Mouse (Mus musculus) stomach, embryonic 14.5 days (tissue): ENCODE results near the gene Ccar1. TPM values are rescaled to one million over a fixed set of nuclear protein-coding genes. Genes with fewer than 3 reads are reported as not detected.
"Not testable (repeated sequence)": the region's sequence is repeated elsewhere in the genome, so short reads cannot be mapped to it uniquely, and the experiment has no call there.

Experiments
- ATAC-seq: fragments of 200-750 bp; cut with Nextera tagmentation; 2 replicates; pipeline ENCODE4 v1.8.0; 2017; ENCODE audit warnings: low read depth, moderate TSS enrichment; ENCODE audit not compliant: insufficient number of reproducible peaks, insufficient read depth, low FRiP score
- H3K27ac ChIP-seq: fragments of 300-500 bp; sonication (generic); 2 replicates; pipeline ENCODE4 v1.5.1; 2014; ENCODE audit warnings: mild to moderate bottlenecking, low read length, moderate library complexity, mixed read lengths
- H3K27me3 ChIP-seq: fragments of 300-500 bp; sonication (generic); 2 replicates; pipeline ENCODE4 v1.6.1; 2014; ENCODE audit warnings: low read length, control low read depth, mixed read lengths; ENCODE audit not compliant: control insufficient read depth, insufficient read depth
- H3K36me3 ChIP-seq: fragments of 300-500 bp; sonication (generic); 2 replicates; pipeline ENCODE4 v1.6.1; 2014; ENCODE audit warnings: mild to moderate bottlenecking, control low read depth, low read length, moderate library complexity, mixed read lengths; ENCODE audit not compliant: control insufficient read depth, insufficient read depth
- H3K4me1 ChIP-seq: fragments of 300-500 bp; sonication (generic); 2 replicates; pipeline ENCODE4 v1.6.1; 2014; ENCODE audit warnings: low read length, control low read depth, mixed read lengths; ENCODE audit not compliant: control insufficient read depth, insufficient read depth
- H3K4me2 ChIP-seq: fragments of 300-500 bp; sonication (generic); replicated peaks from 2 replicates; pipeline ENCODE4 v1.6.1; 2014; ENCODE audit warnings: low read depth, low read length, control low read depth
- H3K4me3 ChIP-seq: fragments of 300-500 bp; sonication (generic); 2 replicates; pipeline ENCODE4 v1.5.1; 2014; ENCODE audit warnings: low read depth, low read length, control low read depth
- H3K9ac ChIP-seq: fragments of 300-500 bp; sonication (generic); replicated peaks from 2 replicates; pipeline ENCODE4 v1.6.1; 2014; ENCODE audit warnings: low read depth, mild to moderate bottlenecking, control low read depth, low read length, moderate library complexity, mixed read lengths
- H3K9me3 ChIP-seq: fragments of 300-500 bp; sonication (generic); 2 replicates; pipeline ENCODE4 v1.6.1; 2016; ENCODE audit warnings: low read depth, low read length, control low read depth; ENCODE audit not compliant: control insufficient read depth
- WGBS: fragments of 180-500 bp; shearing (Covaris S2); extraction: QIAGEN DNeasy Blood & Tissue Kit; methylation state at CpG from one replicate; pipeline ENCODE4 v1.1.7; 2014; 5-methylcytosine and 5-hydroxymethylcytosine counted together
- polyA plus RNA-seq: library from polyadenylated mRNA; unstranded; fragments of >200 nt; fragmentation: Nextera tagmentation; extraction: Ambion mirVana; gene quantifications from 2 replicates; pipeline ENCODE4 v1.2.1, GENCODE M21; 2014

Ccar1 gene
- polyA plus RNA-seq, 1 experiment from 2014 or later: 141 TPM

DNA sequence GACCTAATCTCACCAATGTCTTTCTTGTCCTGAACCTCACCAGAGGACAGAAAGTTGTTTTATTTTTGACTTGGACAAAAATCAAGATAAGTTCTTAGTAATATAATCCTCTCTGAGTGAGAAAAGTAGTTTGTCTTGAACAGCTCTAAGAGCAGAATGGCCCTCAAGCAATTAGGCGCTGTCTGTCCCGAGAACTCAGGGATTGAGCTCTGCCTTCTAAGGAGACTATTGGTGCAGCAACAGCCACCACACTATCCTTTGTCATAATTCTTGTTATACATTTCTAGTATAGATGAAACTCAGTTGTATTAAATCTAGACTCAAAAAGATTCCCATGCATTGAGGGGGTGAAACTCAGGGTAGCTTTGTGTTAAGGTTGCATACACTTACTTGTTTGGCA lies 16.7 kb upstream of the Ccar1 start:
- no peak overlapping the region for H3K4me2 ChIP-seq
- H3K36me3 ChIP-seq: peaks cover 17% of the 10 kb centered on the region
- no peak overlapping the region for H3K4me3 ChIP-seq
- H3K9me3 ChIP-seq: no peaks in the 10 kb centered on the region
- H3K4me1 ChIP-seq: no peaks in the 10 kb centered on the region
- no peaks in the 10 kb centered on the region for H3K27me3 ChIP-seq
- no peak overlapping the region for H3K27ac ChIP-seq
- ATAC-seq: no peak
- 96% methylated on average over 2 of the region's 2 CpGs for WGBS
- H3K9ac ChIP-seq: no peak overlapping the region

DNA sequence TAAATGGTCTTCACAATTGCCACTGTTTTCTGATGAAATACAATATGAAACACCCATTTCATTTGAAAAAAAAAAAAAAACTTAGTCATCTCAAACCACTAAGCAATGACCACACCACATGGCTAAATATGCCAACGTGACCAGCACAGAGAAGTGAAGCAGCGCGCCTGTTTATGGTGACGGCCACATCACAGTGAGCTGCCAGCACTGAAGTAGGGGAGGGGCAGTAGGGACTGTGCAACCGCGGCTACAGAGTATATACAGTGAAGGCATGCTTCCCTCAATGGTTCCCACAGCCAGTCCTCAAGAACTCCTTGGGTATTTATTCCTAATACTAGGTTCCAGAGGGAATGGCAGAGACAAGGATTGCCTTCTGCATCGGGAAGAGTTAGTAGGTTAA lies 16.2 kb upstream of the Ccar1 start:
- WGBS: 88% methylated on average over 7 of the region's 7 CpGs
- H3K4me1 ChIP-seq: no peaks in the 10 kb centered on the region
- no peaks in the 10 kb centered on the region for H3K9me3 ChIP-seq
- no peak overlapping the region for H3K4me3 ChIP-seq
- ATAC-seq: no peak
- H3K9ac ChIP-seq: no peak overlapping the region
- H3K27me3 ChIP-seq: no peaks in the 10 kb centered on the region
- H3K36me3 ChIP-seq: peaks cover 12% of the 10 kb centered on the region
- no peak overlapping the region for H3K4me2 ChIP-seq
- H3K27ac ChIP-seq: no peak overlapping the region

DNA sequence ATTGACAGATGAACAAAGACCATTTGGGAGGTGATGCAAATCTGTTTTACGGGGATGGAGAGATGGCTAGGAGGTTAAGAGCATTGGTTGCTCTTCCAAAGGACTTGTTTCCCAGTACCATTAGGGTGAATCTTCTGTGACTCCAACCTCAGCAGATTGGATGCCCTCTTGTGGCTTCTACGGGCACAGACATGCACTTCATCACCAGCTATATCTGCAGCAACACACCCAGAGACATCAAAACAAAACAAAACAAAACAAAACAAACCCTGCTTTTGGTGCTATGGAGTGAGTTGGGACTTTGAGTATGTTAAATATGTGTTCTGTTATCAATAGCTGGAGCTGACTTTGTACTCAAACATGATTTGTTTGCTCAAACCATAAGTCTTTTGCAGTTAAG lies 12.0 kb upstream of the Ccar1 start:
- no peak overlapping the region for H3K27ac ChIP-seq
- no peaks in the 10 kb centered on the region; the same call in 1 of the 2 replicates for H3K36me3 ChIP-seq
- H3K9ac ChIP-seq: no peak overlapping the region
- no peak overlapping the region for H3K4me2 ChIP-seq
- no peak for ATAC-seq
- H3K4me1 ChIP-seq: no peaks in the 10 kb centered on the region
- H3K9me3 ChIP-seq: no peaks in the 10 kb centered on the region
- no peak overlapping the region for H3K4me3 ChIP-seq
- WGBS: 92% methylated on average over 2 of the region's 2 CpGs
- no peaks in the 10 kb centered on the region for H3K27me3 ChIP-seq

DNA sequence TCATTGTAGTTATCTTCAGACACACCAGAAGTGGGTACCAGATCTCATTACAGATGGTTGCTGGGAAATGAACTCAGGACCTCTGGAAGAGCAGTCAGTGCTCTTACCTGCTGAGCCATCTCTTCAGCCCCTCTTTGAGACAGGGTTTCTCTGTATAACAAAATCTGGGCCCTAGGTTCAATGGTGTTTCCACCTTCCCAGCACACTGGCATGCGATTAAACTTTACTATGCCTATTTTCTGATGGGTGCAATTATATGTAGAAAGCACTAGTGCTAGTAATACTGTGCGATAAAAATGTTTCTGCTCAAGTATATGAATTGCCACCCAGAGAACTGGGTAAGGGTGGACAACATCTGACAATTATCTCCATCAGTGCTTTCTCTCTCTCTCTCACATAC lies 11.2 kb upstream of the Ccar1 start:
- no peak for ATAC-seq
- 99% methylated on average over 2 of the region's 2 CpGs for WGBS
- H3K27me3 ChIP-seq: no peaks in the 10 kb centered on the region
- H3K4me3 ChIP-seq: no peak overlapping the region
- no peaks in the 10 kb centered on the region for H3K4me1 ChIP-seq
- H3K9ac ChIP-seq: no peak overlapping the region
- no peak overlapping the region for H3K27ac ChIP-seq
- no peaks in the 10 kb centered on the region for H3K9me3 ChIP-seq
- no peak overlapping the region for H3K4me2 ChIP-seq
- no peaks in the 10 kb centered on the region; the same call in 1 of the 2 replicates for H3K36me3 ChIP-seq

DNA sequence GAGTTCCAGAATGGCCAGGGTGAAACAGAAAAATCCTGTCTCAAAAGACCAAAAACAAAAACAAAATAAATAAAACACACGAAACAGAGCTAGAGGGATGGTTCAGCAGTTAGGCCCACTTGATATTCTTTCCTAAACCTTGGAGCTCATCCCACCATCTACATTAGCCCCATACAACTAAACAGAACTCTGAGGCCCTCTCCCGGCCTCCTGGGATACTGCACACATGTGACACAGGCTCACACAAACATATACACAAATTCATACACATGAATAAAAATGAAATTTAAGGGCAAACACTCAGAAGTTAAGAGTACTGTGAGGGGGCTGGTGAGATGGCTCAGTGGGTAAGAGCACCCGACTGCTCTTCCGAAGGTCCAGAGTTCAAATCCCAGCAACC lies 2.1 kb upstream of the Ccar1 start:
- no peak overlapping the region for H3K27ac ChIP-seq
- WGBS: 94% methylated on average over 4 of the region's 4 CpGs

GRCm38 (mm10) chr10:62793091-62793453 lies 986 bp upstream of the Ccar1 start:
- Histone ChIP-seq H3K4me2 (peak overlapping the region; percentile 47), H3K27ac (peak overlapping the region; percentile 94), H3K27me3 (no peaks in the 10 kb centered on the region), H3K4me3 (peak overlapping the region; percentile 96), H3K36me3 (peaks cover 23% of the 10 kb centered on the region), H3K9me3 (no peaks in the 10 kb centered on the region), H3K9ac (0 out of 2 replicates have a peak overlapping the region, but pooled peaks have one; percentile 29), H3K4me1 (peaks cover 4% of the 10 kb centered on the region; the same call in 1 of the 2 replicates)
- ATAC-seq: no peak
- 38% methylated on average over 2 of the region's 2 CpGs for WGBS

More for the DNA sequence above, 2.1 kb upstream of the Ccar1 start:
- no peak overlapping the region for H3K4me2 ChIP-seq
- no peaks in the 10 kb centered on the region for H3K9me3 ChIP-seq
- H3K9ac ChIP-seq: no peak overlapping the region
- peaks cover 11% of the 10 kb centered on the region for H3K36me3 ChIP-seq
- no peaks in the 10 kb centered on the region for H3K27me3 ChIP-seq
- no peak for ATAC-seq
- peaks cover 4% of the 10 kb centered on the region; the same call in 1 of the 2 replicates for H3K4me1 ChIP-seq
- H3K4me3 ChIP-seq: no peak overlapping the region

- Histone ChIP-seq H3K4me1 (peaks cover 4% of the 10 kb centered on the region; the same call in 1 of the 2 replicates), H3K27me3 (no peaks in the 10 kb centered on the region), H3K36me3 (peaks cover 38% of the 10 kb centered on the region), H3K4me2 (peak overlapping the region; percentile 56), H3K9me3 (no peaks in the 10 kb centered on the region), H3K27ac (peak overlapping the region; percentile 94), H3K9ac (peak overlapping the region; percentile 96), H3K4me3 (peak overlapping the region; percentile 96)
- 1% methylated on average over 67 of the region's 78 CpGs for WGBS
- peak; percentile 79 for ATAC-seq
These were observed 572 bp downstream of the Ccar1 start for GRCm38 (mm10) chr10:62791251-62792176.

DNA sequence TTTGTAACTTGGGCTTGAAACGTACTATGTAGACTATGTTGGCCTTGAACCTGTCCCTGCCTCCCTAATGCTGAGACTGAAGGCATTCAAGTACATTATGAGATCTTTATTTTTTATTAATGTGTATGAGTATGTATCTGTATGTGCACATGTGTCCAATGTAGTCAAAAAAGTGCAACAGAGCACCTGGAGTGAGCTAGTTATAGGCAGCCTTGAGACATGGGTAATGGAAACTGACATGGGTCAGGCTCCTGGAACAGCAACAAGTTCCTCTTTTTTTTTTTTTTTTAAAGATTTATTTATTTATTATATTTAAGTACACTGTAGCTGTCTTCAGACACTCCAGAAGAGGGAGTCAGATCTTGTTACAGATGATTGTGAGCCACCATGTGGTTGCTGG lies 10.3 kb downstream of the Ccar1 start:
- H3K4me3 ChIP-seq, ATAC-seq, H3K9ac ChIP-seq, H3K9me3 ChIP-seq, H3K27me3 ChIP-seq, H3K4me1 ChIP-seq, H3K4me2 ChIP-seq, H3K27ac ChIP-seq: not testable (repeated sequence)
- WGBS: 80% methylated on average over 1 of the region's 1 CpGs
- H3K36me3 ChIP-seq: peaks cover 86% of the 10 kb centered on the region
